Comparison of ENCODE assay signal across 8 mouse cellular contexts in the genomic region with DNA sequence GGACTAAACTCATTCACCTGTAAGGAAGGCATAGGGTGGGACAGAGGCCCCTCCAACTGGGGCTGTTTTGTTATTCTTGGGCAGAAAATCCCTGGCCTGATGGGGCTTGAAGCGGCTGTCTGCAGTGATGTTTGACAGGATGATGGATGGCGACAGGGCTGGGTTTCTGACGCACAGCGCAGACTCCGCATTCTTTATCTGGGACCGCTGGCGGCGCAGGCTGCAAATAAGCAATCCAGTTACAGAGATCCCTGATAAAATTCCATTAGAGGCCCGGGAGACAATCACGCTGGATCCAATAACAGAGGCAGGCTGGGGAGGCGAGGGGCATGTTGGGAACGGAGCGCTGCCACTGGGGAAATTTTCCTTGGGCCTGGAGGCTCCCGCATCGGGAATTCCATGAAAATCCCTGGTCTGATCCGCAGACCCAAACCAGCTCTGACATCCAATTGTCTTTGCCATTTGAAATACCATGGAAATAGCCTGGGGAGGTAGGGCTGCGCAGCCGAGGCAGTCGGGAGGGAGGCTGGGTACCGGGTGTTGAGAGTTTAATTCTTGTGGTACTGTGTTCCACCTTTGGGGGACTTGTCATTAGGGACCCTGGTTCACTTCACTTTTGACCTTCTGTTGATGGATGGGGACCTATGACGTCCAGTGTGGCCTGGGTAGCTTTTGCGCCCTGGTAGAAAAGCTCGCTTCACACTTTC.
DNase-seq lines count a peak whose midpoint lies in the region; ATAC-seq and TF ChIP-seq lines count a peak whose summit lies in the region.

No protein-coding gene starts in this region.

- TF ChIP-seq CTCF in stomach, postnatal 0 days (IDR thresholded peaks at IDR 0.05; ENCODE audit: low read depth) = no peak

- 0 out of 2 replicates have a peak, but pooled peaks cover under 1% of the 10 kb centered on the region for H3K9me3 ChIP-seq in heart, embryonic 12.5 days (replicated peaks)
- no peaks in the 10 kb centered on the region for H3K9me3 ChIP-seq in limb, embryonic 13.5 days
- H3K9me3 ChIP-seq in stomach, postnatal 0 days (ENCODE audit: control insufficient read depth, low read length) = no peaks in the 10 kb centered on the region

- 14% methylated on average over 23 of the region's 23 CpGs for WGBS in heart, embryonic 12.5 days
- 29% methylated on average over 23 of the region's 23 CpGs for WGBS in limb, embryonic 13.5 days
- 20% methylated on average over 23 of the region's 23 CpGs for WGBS in stomach, postnatal 0 days

- peak overlapping the region; percentile 29; the same call in 1 of the 2 replicates for H3K27ac ChIP-seq in heart, embryonic 12.5 days (ENCODE audit: poor library complexity, severe bottlenecking)
- no peak overlapping the region for H3K27ac ChIP-seq in limb, embryonic 13.5 days
- no peak overlapping the region for H3K27ac ChIP-seq in stomach, postnatal 0 days (replicated peaks)

- H3K36me3 ChIP-seq in heart, embryonic 12.5 days = no peaks in the 10 kb centered on the region
- no peaks in the 10 kb centered on the region for H3K36me3 ChIP-seq in limb, embryonic 13.5 days
- no peaks in the 10 kb centered on the region for H3K36me3 ChIP-seq in stomach, postnatal 0 days (ENCODE audit: control insufficient read depth, insufficient read depth, low read length)

- peak overlapping the region; percentile 5; the same call in 1 of the 2 replicates for H3K4me3 ChIP-seq in heart, embryonic 12.5 days
- peak overlapping the region; percentile 12; the same call in 1 of the 2 replicates for H3K4me3 ChIP-seq in limb, embryonic 13.5 days
- no peak overlapping the region for H3K4me3 ChIP-seq in stomach, postnatal 0 days (ENCODE audit: low read depth, low read length)

- TF ChIP-seq EP300 in stomach, postnatal 0 days (optimal IDR thresholded peaks at IDR 0.05) = no peak

- H3K4me2 ChIP-seq in heart, embryonic 12.5 days = peak overlapping the region; percentile 57
- H3K4me2 ChIP-seq in limb, embryonic 13.5 days (replicated peaks) = peak overlapping the region; percentile 48
- H3K4me2 ChIP-seq in stomach, postnatal 0 days (replicated peaks; ENCODE audit: low read depth) = no peak overlapping the region

- peak; percentile 52 for ATAC-seq in heart, embryonic 12.5 days (ENCODE audit: insufficient number of reproducible peaks, low FRiP score)
- no peak; the same call in 1 of the 2 replicates for ATAC-seq in limb, embryonic 13.5 days (ENCODE audit: low FRiP score, low read depth)
- no peak for ATAC-seq in stomach, postnatal 0 days (ENCODE audit: low FRiP score, low TSS enrichment)

- no peak for DNase-seq in heart, postnatal 10 days
- peak; percentile 51 for DNase-seq in retina, postnatal 1 day
- no peak for DNase-seq in retina, embryonic 14.5 days (ENCODE audit: low spot score)
- no peak for DNase-seq in stomach, postnatal 0 days (ENCODE audit: low spot score)
- DNase-seq in thymus, postnatal 25 days = no peak
- no peak for DNase-seq in right cerebral cortex, postnatal 4 days

- 0 out of 2 replicates have a peak, but pooled peaks cover 7% of the 10 kb centered on the region for H3K27me3 ChIP-seq in heart, embryonic 12.5 days (replicated peaks)
- 0 out of 2 replicates have a peak, but pooled peaks cover 4% of the 10 kb centered on the region for H3K27me3 ChIP-seq in limb, embryonic 13.5 days
- H3K27me3 ChIP-seq in stomach, postnatal 0 days (ENCODE audit: control insufficient read depth, insufficient read depth, low read length) = no peaks in the 10 kb centered on the region

- peak overlapping the region; percentile 58 for H3K9ac ChIP-seq in heart, embryonic 12.5 days
- 0 out of 2 replicates have a peak overlapping the region, but pooled peaks have one; percentile 25 for H3K9ac ChIP-seq in limb, embryonic 13.5 days
- H3K9ac ChIP-seq in stomach, postnatal 0 days (ENCODE audit: low read length) = 0 out of 2 replicates have a peak overlapping the region, but pooled peaks have one; percentile 23

- intact Hi-C loops in heart, postnatal 10 days (cut with DNase I) = no loop called here

- H3K4me1 ChIP-seq in heart, embryonic 12.5 days (replicated peaks) = peaks cover 19% of the 10 kb centered on the region; the same call in 1 of the 2 replicates
- H3K4me1 ChIP-seq in limb, embryonic 13.5 days = peaks cover 25% of the 10 kb centered on the region
- no peaks in the 10 kb centered on the region for H3K4me1 ChIP-seq in stomach, postnatal 0 days (replicated peaks; ENCODE audit: control insufficient read depth, insufficient read depth)
